Mouse (Mus musculus) cerebellum, adult 2 months (tissue): ENCODE measurements at regions not wholly inside any gene's neighbourhood (a gene's known extent, or its start where the extent isn't known, plus 50 kb on each side); places are given as distances from the start of the nearest gene placed in this dataset.

ENCODE experiments used
- DNase-seq, 2 experiments: peaks; one replicate each; pipeline ENCODE4 v3.0.0; 2021
- H3K27ac ChIP-seq: fragments of 200-500 bp; 2 replicates; pipeline ENCODE4 v1.5.1; 2012; ENCODE audit warnings: low read length, control low read depth, inconsistent platforms; ENCODE audit not compliant: insufficient read depth
- H3K27me3 ChIP-seq: fragments of 200-500 bp; 2 replicates; pipeline ENCODE4 v1.6.1; 2012; ENCODE audit warnings: inconsistent platforms, mild to moderate bottlenecking, low read length, moderate library complexity; ENCODE audit not compliant: control insufficient read depth, insufficient read depth
- H3K4me1 ChIP-seq: fragments of 200-500 bp; 2 replicates; pipeline ENCODE4 v1.6.1; 2011; ENCODE audit warnings: low read length; ENCODE audit not compliant: control insufficient read depth, insufficient read depth
- H3K4me3 ChIP-seq: fragments of 200-500 bp; replicated peaks from 2 replicates; pipeline ENCODE3; 2011; ENCODE audit warnings: mild to moderate bottlenecking, low read depth, low read length, control low read depth; ENCODE audit not compliant: insufficient read depth
- CTCF ChIP-seq: fragments of 200-500 bp; IDR thresholded peaks from 2 replicates; pipeline ENCODE4 v1.5.1; 2011; ENCODE audit warnings: low read depth, mild to moderate bottlenecking, control low read depth, low read length, moderate library complexity, borderline replicate concordance; ENCODE audit not compliant: insufficient read depth
- POLR2A ChIP-seq: fragments of 200-500 bp; IDR thresholded peaks from 2 replicates; pipeline ENCODE4 v1.6.1; 2011; ENCODE audit warnings: low read length, control low read depth, borderline replicate concordance; ENCODE audit not compliant: insufficient read depth
- WGBS: fragments of 180-500 bp; shearing (Covaris S2); methylation state at CpG from one replicate; pipeline ENCODE4 v1.1.7; 2018; 5-methylcytosine and 5-hydroxymethylcytosine counted together

- no peaks in the 10 kb centered on the region; the same call in 1 of the 2 replicates for H3K27me3 ChIP-seq
- no peak for DNase-seq
- WGBS, result 85% methylated on average over 11 of the region's 11 CpGs
- H3K4me3 ChIP-seq, result no peak overlapping the region
- H3K27ac ChIP-seq, result no peak overlapping the region
- no peak for TF ChIP-seq POLR2A
- TF ChIP-seq CTCF, result no peak
- no peaks in the 10 kb centered on the region for H3K4me1 ChIP-seq
Observed at GRCm38 (mm10) chr8:91988866-91989633, 187.2 kb upstream of the Irx3 start.

- no peaks in the 10 kb centered on the region for H3K4me1 ChIP-seq
- H3K27ac ChIP-seq, result no peak overlapping the region
- WGBS, result 56% methylated on average over 6 of the region's 6 CpGs
- TF ChIP-seq POLR2A (no peak), CTCF (no peak)
- DNase-seq, result no peak
- H3K27me3 ChIP-seq, result no peaks in the 10 kb centered on the region; the same call in 1 of the 2 replicates
- no peak overlapping the region for H3K4me3 ChIP-seq
Observed at GRCm38 (mm10) chr8:91987854-91988253, 186.0 kb upstream of the Irx3 start.

GRCm38 (mm10) chr8:91983171-91983570, 181.3 kb upstream of the Irx3 start:
- TF ChIP-seq POLR2A (no peak), CTCF (no peak)
- no peak for DNase-seq
- Histone ChIP-seq H3K27ac (no peak overlapping the region), H3K4me3 (no peak overlapping the region), H3K27me3 (no peaks in the 10 kb centered on the region), H3K4me1 (no peaks in the 10 kb centered on the region)
- 76% methylated on average over 2 of the region's 2 CpGs for WGBS

GRCm38 (mm10) chr8:91976900-91977585, 175.2 kb upstream of the Irx3 start:
- no peaks in the 10 kb centered on the region for H3K27me3 ChIP-seq
- TF ChIP-seq POLR2A, result no peak
- TF ChIP-seq CTCF, result no peak
- H3K4me3 ChIP-seq, result no peak overlapping the region
- 63% methylated on average over 9 of the region's 9 CpGs for WGBS
- DNase-seq, result no peak
- no peak overlapping the region for H3K27ac ChIP-seq
- H3K4me1 ChIP-seq, result no peaks in the 10 kb centered on the region

- WGBS, result 76% methylated on average over 2 of the region's 2 CpGs
- DNase-seq, result no peak
- no peaks in the 10 kb centered on the region for H3K4me1 ChIP-seq
- H3K27ac ChIP-seq, result no peak overlapping the region
- no peak for TF ChIP-seq POLR2A
- no peak for TF ChIP-seq CTCF
- no peak overlapping the region for H3K4me3 ChIP-seq
- no peaks in the 10 kb centered on the region for H3K27me3 ChIP-seq
Observed at GRCm38 (mm10) chr8:91975460-91975859, 173.6 kb upstream of the Irx3 start.

GRCm38 (mm10) chr8:91974636-91975035, 172.8 kb upstream of the Irx3 start:
- no peak for TF ChIP-seq POLR2A
- no peak for TF ChIP-seq CTCF
- 50% methylated on average over 3 of the region's 3 CpGs for WGBS
- no peak for DNase-seq
- Histone ChIP-seq H3K4me3 (no peak overlapping the region), H3K4me1 (no peaks in the 10 kb centered on the region), H3K27ac (no peak overlapping the region), H3K27me3 (no peaks in the 10 kb centered on the region)

GRCm38 (mm10) chr8:91973951-91974439, 172.1 kb upstream of the Irx3 start:
- no peaks in the 10 kb centered on the region for H3K27me3 ChIP-seq
- no peak for DNase-seq
- no peak overlapping the region for H3K27ac ChIP-seq
- 57% methylated on average over 18 of the region's 18 CpGs for WGBS
- H3K4me1 ChIP-seq, result no peaks in the 10 kb centered on the region
- no peak overlapping the region for H3K4me3 ChIP-seq
- TF ChIP-seq POLR2A, result no peak
- TF ChIP-seq CTCF, result no peak

- 61% methylated on average over 16 of the region's 16 CpGs for WGBS
- Histone ChIP-seq H3K4me3 (no peak overlapping the region), H3K27ac (no peak overlapping the region), H3K4me1 (no peaks in the 10 kb centered on the region), H3K27me3 (no peaks in the 10 kb centered on the region)
- no peak for DNase-seq
- TF ChIP-seq POLR2A (no peak), CTCF (no peak)
Observed at GRCm38 (mm10) chr8:91967407-91967806, 165.5 kb upstream of the Irx3 start.
